Mouse (Mus musculus) cerebellum, adult 2 months (tissue): ENCODE results near the gene Hivep2. TPM values are rescaled to one million over a fixed set of nuclear protein-coding genes. Genes with fewer than 3 reads are reported as not detected.
A peak's percentile ranks its signal among the peaks of the same experiment; 100 is the strongest.

Experiments used
- DNase-seq, 2 experiments: peaks; one replicate each; pipeline ENCODE4 v3.0.0; 2021
- H3K27ac ChIP-seq: fragments of 200-500 bp; 2 replicates; pipeline ENCODE4 v1.5.1; 2012; ENCODE audit warnings: low read length, control low read depth, inconsistent platforms; ENCODE audit not compliant: insufficient read depth
- H3K27me3 ChIP-seq: fragments of 200-500 bp; 2 replicates; pipeline ENCODE4 v1.6.1; 2012; ENCODE audit warnings: inconsistent platforms, mild to moderate bottlenecking, low read length, moderate library complexity; ENCODE audit not compliant: control insufficient read depth, insufficient read depth
- H3K4me1 ChIP-seq: fragments of 200-500 bp; 2 replicates; pipeline ENCODE4 v1.6.1; 2011; ENCODE audit warnings: low read length; ENCODE audit not compliant: control insufficient read depth, insufficient read depth
- H3K4me3 ChIP-seq: fragments of 200-500 bp; replicated peaks from 2 replicates; pipeline ENCODE3; 2011; ENCODE audit warnings: mild to moderate bottlenecking, low read depth, low read length, control low read depth; ENCODE audit not compliant: insufficient read depth
- CTCF ChIP-seq: fragments of 200-500 bp; IDR thresholded peaks from 2 replicates; pipeline ENCODE4 v1.5.1; 2011; ENCODE audit warnings: low read depth, mild to moderate bottlenecking, control low read depth, low read length, moderate library complexity, borderline replicate concordance; ENCODE audit not compliant: insufficient read depth
- POLR2A ChIP-seq: fragments of 200-500 bp; IDR thresholded peaks from 2 replicates; pipeline ENCODE4 v1.6.1; 2011; ENCODE audit warnings: low read length, control low read depth, borderline replicate concordance; ENCODE audit not compliant: insufficient read depth
- WGBS: fragments of 180-500 bp; shearing (Covaris S2); methylation state at CpG from one replicate; pipeline ENCODE4 v1.1.7; 2018; 5-methylcytosine and 5-hydroxymethylcytosine counted together
- polyA plus RNA-seq: library from polyadenylated mRNA; depleted of rRNA; stranded (reverse); fragments of >200 nt; gene quantifications from 2 replicates; pipeline ENCODE4 v1.2.3, GENCODE M21; 2012

Gene Hivep2
- polyA plus RNA-seq, 1 experiment = 55.2 TPM

DNA sequence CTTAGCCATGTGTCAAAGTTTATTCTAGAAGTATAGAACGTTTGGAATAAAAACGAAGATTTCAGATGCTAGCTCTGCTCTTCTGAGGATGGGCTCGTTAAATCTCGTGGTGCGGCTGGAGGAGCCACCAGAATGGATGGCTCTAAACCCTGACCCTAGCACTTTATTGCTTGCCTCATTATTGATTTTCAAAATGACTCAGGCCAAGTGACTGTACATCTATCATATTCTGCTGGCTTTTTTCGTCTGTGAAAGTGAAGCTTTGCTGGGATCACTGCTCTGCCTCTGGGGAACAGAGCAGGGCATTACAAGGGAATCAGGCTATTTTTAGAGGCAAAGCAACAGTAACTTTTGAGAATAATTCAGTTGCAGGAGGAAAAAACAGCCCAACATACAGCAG lies 10.4 kb downstream of the Hivep2 start:
- no peak overlapping the region for H3K4me3 ChIP-seq
- TF ChIP-seq POLR2A (no peak), CTCF (no peak)
- peaks cover 12% of the 10 kb centered on the region for H3K4me1 ChIP-seq
- H3K27me3 ChIP-seq = no peaks in the 10 kb centered on the region
- WGBS = 60% methylated on average over 6 of the region's 6 CpGs
- no peak for DNase-seq
- H3K27ac ChIP-seq = no peak overlapping the region

DNA sequence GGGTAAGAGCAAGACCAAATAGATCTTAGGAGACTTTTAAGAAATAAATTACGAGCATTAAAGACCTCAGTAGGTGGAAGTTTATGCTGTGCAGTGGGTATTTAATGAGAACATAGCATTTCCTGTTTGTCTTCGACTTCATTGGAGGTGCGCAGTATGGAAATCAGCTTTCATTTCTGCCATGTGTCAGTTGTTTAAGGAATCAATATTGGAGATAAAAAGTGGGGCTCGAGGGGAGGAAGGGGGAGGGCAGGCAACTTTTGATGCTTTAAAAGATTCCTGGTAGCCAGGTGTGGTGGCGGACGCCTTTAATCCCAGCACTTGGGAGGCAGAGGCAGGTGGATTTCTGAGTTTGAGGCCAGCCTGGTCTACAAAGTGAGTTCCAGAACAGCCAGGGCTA lies 16.4 kb downstream of the Hivep2 start:
- WGBS = 76% methylated on average over 6 of the region's 6 CpGs

DNA sequence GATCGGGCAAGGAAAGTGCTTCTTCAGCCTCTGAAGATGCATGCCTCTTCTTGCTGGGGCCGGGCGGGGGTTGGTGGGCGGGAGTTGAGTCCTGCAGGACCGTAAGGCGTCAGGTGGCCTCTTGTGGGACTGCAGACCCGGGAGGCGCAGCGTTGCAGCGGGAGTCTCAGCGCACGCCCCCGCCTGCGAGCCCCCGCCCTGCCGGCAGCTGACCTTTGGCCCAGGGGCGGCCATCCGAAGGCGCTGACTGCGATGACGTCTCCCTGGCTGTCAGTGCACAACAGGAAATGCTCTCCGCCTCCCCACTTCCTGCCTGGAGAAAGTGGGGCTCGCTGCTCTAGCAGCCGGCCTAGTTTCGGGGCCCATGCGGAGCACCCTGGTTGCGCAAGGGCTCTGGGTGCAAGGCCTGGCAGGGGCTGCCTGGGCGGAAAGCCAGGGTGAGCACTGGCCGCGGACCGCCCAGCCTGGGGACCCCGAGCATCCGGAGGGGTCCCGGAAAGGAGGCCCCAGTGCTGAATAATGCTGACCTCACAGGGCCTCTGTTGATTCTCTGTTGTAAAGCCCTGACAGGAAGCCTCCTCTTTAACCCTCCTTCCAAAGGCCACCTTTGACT lies 17.0 kb downstream of the Hivep2 start:
- Histone ChIP-seq H3K4me1 (peaks cover 5% of the 10 kb centered on the region; the same call in 1 of the 2 replicates), H3K27me3 (no peaks in the 10 kb centered on the region), H3K4me3 (peak overlapping the region; percentile 61), H3K27ac (peak overlapping the region; percentile 91)
- no peak for TF ChIP-seq CTCF
- TF ChIP-seq POLR2A = no peak
- WGBS = 3% methylated on average over 34 of the region's 34 CpGs
- DNase-seq = peak; percentile 64 to 70

More for the DNA sequence above, 16.4 kb downstream of the Hivep2 start:
- TF ChIP-seq POLR2A (no peak), CTCF (no peak)
- Histone ChIP-seq H3K27me3 (no peaks in the 10 kb centered on the region), H3K4me1 (peaks cover 5% of the 10 kb centered on the region; the same call in 1 of the 2 replicates), H3K27ac (no peak overlapping the region), H3K4me3 (no peak overlapping the region)
- no peak for DNase-seq

DNA sequence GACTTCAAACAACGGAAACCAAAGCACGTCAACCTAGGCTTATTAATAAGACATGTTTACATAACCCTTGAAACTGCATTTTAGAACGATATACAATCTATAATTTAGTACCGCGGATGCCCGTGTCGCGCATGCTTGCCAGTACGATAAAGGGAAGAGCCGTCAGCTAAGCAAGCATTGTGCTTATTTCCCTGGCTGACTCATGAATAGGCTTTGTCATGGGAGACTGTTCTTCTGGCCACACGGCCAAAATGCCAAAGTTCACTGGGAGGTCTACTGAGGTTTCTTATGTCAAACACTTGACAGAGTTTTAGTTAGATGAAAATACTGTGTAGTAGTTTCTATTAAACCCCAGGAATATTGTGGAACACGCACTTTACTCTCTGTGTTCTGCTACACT lies 17.8 kb downstream of the Hivep2 start:
- H3K27ac ChIP-seq = peak overlapping the region; percentile 55; the same call in 1 of the 2 replicates
- WGBS = 57% methylated on average over 12 of the region's 12 CpGs

DNA sequence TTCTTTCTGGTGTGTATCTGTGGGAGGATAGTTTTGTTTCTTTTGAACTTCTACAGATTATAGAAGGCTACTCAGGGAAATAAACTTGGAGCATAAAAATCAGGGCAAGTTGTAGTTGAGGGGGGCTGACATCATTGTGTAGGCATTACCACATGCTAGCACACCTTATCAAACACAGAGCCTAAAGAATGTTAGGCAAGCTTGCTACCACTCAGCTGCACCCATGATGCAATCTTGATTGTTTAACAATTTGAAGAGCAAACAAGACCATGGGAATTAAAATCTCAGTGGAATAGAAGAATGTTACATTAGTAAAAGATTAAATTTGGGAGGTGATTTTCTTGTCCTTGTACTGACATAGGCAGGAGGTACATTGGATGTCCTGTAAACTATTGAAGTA lies 18.4 kb downstream of the Hivep2 start:
- H3K4me1 ChIP-seq = peaks cover 10% of the 10 kb centered on the region; the same call in 1 of the 2 replicates

More for the DNA sequence above, 17.8 kb downstream of the Hivep2 start:
- peaks cover 7% of the 10 kb centered on the region; the same call in 1 of the 2 replicates for H3K4me1 ChIP-seq
- TF ChIP-seq POLR2A = no peak
- TF ChIP-seq CTCF = no peak
- H3K27me3 ChIP-seq = no peaks in the 10 kb centered on the region
- DNase-seq = no peak
- H3K4me3 ChIP-seq = no peak overlapping the region

DNA sequence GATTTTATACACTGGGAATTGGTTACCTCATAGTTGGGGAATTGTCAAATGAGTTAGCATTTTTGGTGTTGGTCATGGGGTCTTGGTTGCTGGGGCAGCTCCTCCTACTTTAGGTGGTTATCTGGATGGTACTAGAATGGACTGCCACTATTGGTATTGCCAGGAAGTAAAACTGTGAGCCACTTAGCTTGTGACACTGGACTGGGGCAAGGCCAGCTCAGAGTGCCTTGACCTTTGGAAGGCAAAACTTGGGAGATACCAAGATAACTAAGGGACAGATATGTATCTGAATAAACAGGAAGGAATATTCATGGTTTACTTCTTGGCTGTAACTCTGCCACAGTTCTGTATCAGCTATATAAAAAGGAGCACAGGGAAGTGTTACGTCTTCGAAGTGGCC lies 20.7 kb downstream of the Hivep2 start:
- no peak for TF ChIP-seq POLR2A
- TF ChIP-seq CTCF = no peak
- Histone ChIP-seq H3K4me1 (peaks cover 14% of the 10 kb centered on the region; the same call in 1 of the 2 replicates), H3K27me3 (no peaks in the 10 kb centered on the region), H3K4me3 (no peak overlapping the region), H3K27ac (no peak overlapping the region)
- WGBS = 85% methylated on average over 2 of the region's 2 CpGs
- DNase-seq = no peak

More for the DNA sequence above, 18.4 kb downstream of the Hivep2 start:
- no peak for TF ChIP-seq CTCF
- TF ChIP-seq POLR2A = no peak
- no peak for DNase-seq
- Histone ChIP-seq H3K27ac (no peak overlapping the region), H3K27me3 (no peaks in the 10 kb centered on the region), H3K4me3 (no peak overlapping the region)

DNA sequence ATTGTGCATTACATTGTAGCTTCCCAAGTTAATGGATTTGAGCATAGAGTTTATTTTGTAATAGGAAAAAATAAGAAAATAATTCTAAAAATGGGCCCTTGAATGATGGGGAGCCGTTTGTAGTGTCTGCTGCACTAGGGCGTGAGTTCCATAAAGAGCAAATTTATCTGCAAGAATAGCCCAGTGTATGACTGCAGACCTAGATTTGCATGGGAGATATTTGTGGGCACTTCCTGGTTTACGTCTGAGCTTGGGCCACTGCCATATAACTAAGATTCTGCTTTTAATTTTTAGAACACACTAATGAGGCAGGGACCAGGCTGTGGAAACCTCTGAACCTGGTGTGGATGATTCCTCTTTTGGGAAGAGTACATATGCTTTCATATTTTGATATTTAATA lies 21.5 kb downstream of the Hivep2 start:
- Histone ChIP-seq H3K27ac (no peak overlapping the region), H3K27me3 (no peaks in the 10 kb centered on the region), H3K4me1 (peaks cover 14% of the 10 kb centered on the region; the same call in 1 of the 2 replicates), H3K4me3 (no peak overlapping the region)
- 45% methylated on average over 3 of the region's 3 CpGs for WGBS
- TF ChIP-seq CTCF = no peak
- no peak for TF ChIP-seq POLR2A
- DNase-seq = no peak

DNA sequence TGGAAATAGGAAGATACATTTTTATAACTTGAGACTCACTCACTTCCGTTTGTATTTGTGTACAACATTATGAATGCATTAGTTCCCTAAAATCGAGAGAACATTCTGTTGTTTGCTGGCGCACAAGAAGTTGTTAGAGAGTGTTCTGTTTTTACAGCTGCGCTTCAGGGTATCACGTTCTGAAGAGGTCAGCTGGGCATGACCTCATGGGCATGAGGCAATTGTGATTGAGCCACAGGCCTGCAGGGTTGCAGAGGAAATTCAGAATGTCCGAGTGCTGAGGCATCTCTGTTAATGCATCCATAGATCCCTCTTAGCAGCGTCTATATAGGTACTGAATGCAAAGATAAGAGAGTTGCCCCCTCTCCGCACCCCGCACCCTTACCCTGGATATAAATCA lies 22.4 kb downstream of the Hivep2 start:
- TF ChIP-seq CTCF (no peak), POLR2A (no peak)

More for the DNA sequence above, 22.4 kb downstream of the Hivep2 start:
- no peaks in the 10 kb centered on the region for H3K27me3 ChIP-seq
- no peak for DNase-seq
- no peak overlapping the region for H3K4me3 ChIP-seq
- peaks cover 14% of the 10 kb centered on the region; the same call in 1 of the 2 replicates for H3K4me1 ChIP-seq
- WGBS = 73% methylated on average over 9 of the region's 9 CpGs
- no peak overlapping the region for H3K27ac ChIP-seq
